Mouse (Mus musculus): ENCODE data around the gene Cacna1g.
"Not testable (repeated sequence)": the region's sequence is repeated elsewhere in the genome, so short reads cannot be mapped to it uniquely, and the experiment has no call there.

Gene Cacna1g

GRCm38 (mm10) chr11:94441752-94442151 lies 32.2 kb downstream of the Cacna1g start:
- DNase-seq, result no peak

- DNase-seq, result no peak
Observed at GRCm38 (mm10) chr11:94441122-94441521, 32.9 kb downstream of the Cacna1g start.

GRCm38 (mm10) chr11:94440421-94440820 lies 33.6 kb downstream of the Cacna1g start:
- no peak for DNase-seq

- DNase-seq, result no peak
Observed at GRCm38 (mm10) chr11:94429011-94429651, 44.9 kb downstream of the Cacna1g start.

- no peak for DNase-seq
Observed at GRCm38 (mm10) chr11:94428091-94428835, 45.7 kb downstream of the Cacna1g start.

- no peak for DNase-seq
Observed at GRCm38 (mm10) chr11:94425656-94426055, 48.3 kb downstream of the Cacna1g start.

GRCm38 (mm10) chr11:94425215-94425614 lies 48.8 kb downstream of the Cacna1g start:
- no peak for DNase-seq

- DNase-seq, result peak; percentile 32
Observed at GRCm38 (mm10) chr11:94424380-94424779, 49.6 kb downstream of the Cacna1g start.

GRCm38 (mm10) chr11:94423855-94424254 lies 50.1 kb downstream of the Cacna1g start:
- no peak for DNase-seq

GRCm38 (mm10) chr11:94420991-94421390 lies 53.0 kb downstream of the Cacna1g start:
- no peak for DNase-seq

GRCm38 (mm10) chr11:94420325-94420724 lies 53.7 kb downstream of the Cacna1g start:
- no peak for DNase-seq

GRCm38 (mm10) chr11:94419004-94419727 lies 54.8 kb downstream of the Cacna1g start:
- DNase-seq, result no peak

GRCm38 (mm10) chr11:94414042-94414441 lies 60.0 kb downstream of the Cacna1g start:
- DNase-seq, result no peak

- DNase-seq, result no peak
Observed at GRCm38 (mm10) chr11:94413516-94413915, 60.5 kb downstream of the Cacna1g start.

GRCm38 (mm10) chr11:94412998-94413469 lies 61.0 kb downstream of the Cacna1g start:
- no peak for DNase-seq

GRCm38 (mm10) chr11:94412562-94412961 lies 61.4 kb downstream of the Cacna1g start:
- no peak for DNase-seq

- DNase-seq, result peak; percentile 65
Observed at GRCm38 (mm10) chr11:94407803-94408321, 66.1 kb downstream of the Cacna1g start.

GRCm38 (mm10) chr11:94405348-94405747 lies 68.7 kb downstream of the Cacna1g start:
- DNase-seq, result no peak

GRCm38 (mm10) chr11:94404641-94405260 lies 69.2 kb downstream of the Cacna1g start:
- peak; percentile 92 for DNase-seq

- DNase-seq, result no peak
Observed at GRCm38 (mm10) chr11:94404178-94404577, 69.8 kb downstream of the Cacna1g start.

- no peak for DNase-seq
Observed at GRCm38 (mm10) chr11:94403757-94404156, 70.2 kb downstream of the Cacna1g start.

- DNase-seq, result no peak
Observed at GRCm38 (mm10) chr11:94402731-94403130, 71.3 kb downstream of the Cacna1g start.

GRCm38 (mm10) chr11:94402029-94402428 lies 72.0 kb downstream of the Cacna1g start:
- not testable (repeated sequence) for DNase-seq
